In genomic region chr4:151006945-151007344, GRCm38 (mm10) we compare ENCODE assay signal across 9 mouse cellular contexts. TPM values are rescaled to one million over a fixed set of nuclear protein-coding genes. Genes with fewer than 3 reads are reported as not detected.
DNase-seq lines count a peak whose midpoint lies in the region; ATAC-seq and TF ChIP-seq lines count a peak whose summit lies in the region.
"Had no signal": no experiment of that assay in that cellular context is flagged by ENCODE, and none has a peak within 500 bp of the region (broad histone marks: within the 10 kb centered on the region; RNA-seq: fewer than 3 reads in every experiment).

No protein-coding gene starts in this region.

- H3K9ac ChIP-seq in hindbrain, postnatal 0 days (replicated peaks; ENCODE audit: low read length) = no peak overlapping the region
- no peak overlapping the region for H3K9ac ChIP-seq in hindbrain, embryonic 16.5 days (ENCODE audit: low read depth, low read length)
- no peak overlapping the region for H3K9ac ChIP-seq in ES-Bruce4 (ENCODE audit: low read depth, poor library complexity, severe bottlenecking)
- no peak overlapping the region for H3K9ac ChIP-seq in liver, embryonic 13.5 days
- H3K9ac ChIP-seq: neural tube, embryonic 13.5 days had no signal

- TF ChIP-seq CTCF in hindbrain, postnatal 0 days (IDR thresholded peaks at IDR 0.05; ENCODE audit: low read depth) = peak; percentile 74
- peak; percentile 92 for TF ChIP-seq CTCF in ES-Bruce4 (IDR thresholded peaks at IDR 0.05; ENCODE audit: low read depth, low read length)

- no peak for TF ChIP-seq EP300 in ES-Bruce4 (IDR thresholded peaks at IDR 0.05; ENCODE audit: insufficient read depth, low read depth, low read length)

- ATAC-seq in hindbrain, postnatal 0 days = no peak
- no peak for ATAC-seq in hindbrain, embryonic 16.5 days
- ATAC-seq in liver, embryonic 13.5 days (ENCODE audit: low read depth) = no peak

- no peak overlapping the region for H3K4me2 ChIP-seq in hindbrain, postnatal 0 days (ENCODE audit: low read depth, low read length)
- H3K4me2 ChIP-seq in hindbrain, embryonic 16.5 days (ENCODE audit: low read length) = no peak overlapping the region
- H3K4me2 ChIP-seq in liver, embryonic 13.5 days = no peak overlapping the region
- H3K4me2 ChIP-seq: neural tube, embryonic 13.5 days had no signal

- no peak overlapping the region for H3K4me3 ChIP-seq in hindbrain, postnatal 0 days (ENCODE audit: low read length)
- H3K4me3 ChIP-seq in hindbrain, embryonic 16.5 days (ENCODE audit: low read length) = no peak overlapping the region
- H3K4me3 ChIP-seq in ES-Bruce4 (ENCODE audit: low read depth, low read length) = no peak overlapping the region
- H3K4me3 ChIP-seq in liver, embryonic 13.5 days (replicated peaks) = no peak overlapping the region
- H3K4me3 ChIP-seq: neural tube, embryonic 13.5 days had no signal

- H3K9me3 ChIP-seq in hindbrain, postnatal 0 days (ENCODE audit: low read length) = no peaks in the 10 kb centered on the region
- H3K9me3 ChIP-seq in hindbrain, embryonic 16.5 days (ENCODE audit: control insufficient read depth, low read length) = no peaks in the 10 kb centered on the region
- H3K9me3 ChIP-seq in ES-Bruce4 (replicated peaks; ENCODE audit: control insufficient read depth, insufficient read depth, low read length, poor library complexity, severe bottlenecking) = no peaks in the 10 kb centered on the region
- H3K9me3 ChIP-seq in liver, embryonic 13.5 days (replicated peaks) = no peaks in the 10 kb centered on the region
- H3K9me3 ChIP-seq: neural tube, embryonic 13.5 days had no signal

- no peaks in the 10 kb centered on the region for H3K36me3 ChIP-seq in hindbrain, postnatal 0 days (ENCODE audit: insufficient read depth, low read length)
- H3K36me3 ChIP-seq in hindbrain, embryonic 16.5 days (ENCODE audit: control insufficient read depth, insufficient read depth, low read length) = peaks cover 6% of the 10 kb centered on the region
- H3K36me3 ChIP-seq in ES-Bruce4 (ENCODE audit: control insufficient read depth, insufficient read depth, low read length, poor library complexity, severe bottlenecking) = no peaks in the 10 kb centered on the region
- peaks cover 3% of the 10 kb centered on the region; the same call in 1 of the 2 replicates for H3K36me3 ChIP-seq in liver, embryonic 13.5 days

- peak; percentile 54 for DNase-seq in hindbrain, postnatal 0 days (ENCODE audit: low spot score)
- DNase-seq in adrenal gland, adult 2 months = peak; percentile 5
- peak; percentile 24 for DNase-seq in gastrocnemius, postnatal 14 days
- DNase-seq in liver, embryonic 13.5 days = peak; percentile 27
- peak; percentile 55 for DNase-seq in right cerebral cortex, postnatal 14 days

- no peaks in the 10 kb centered on the region for H3K4me1 ChIP-seq in hindbrain, postnatal 0 days (ENCODE audit: insufficient read depth, low read length)
- no peaks in the 10 kb centered on the region for H3K4me1 ChIP-seq in hindbrain, embryonic 16.5 days (ENCODE audit: control insufficient read depth, insufficient read depth, low read depth, low read length)
- no peaks in the 10 kb centered on the region for H3K4me1 ChIP-seq in ES-Bruce4 (ENCODE audit: control insufficient read depth, insufficient read depth, low read length)
- H3K4me1 ChIP-seq in liver, embryonic 13.5 days (replicated peaks) = no peaks in the 10 kb centered on the region
- H3K4me1 ChIP-seq: neural tube, embryonic 13.5 days had no signal

- intact Hi-C loops in gastrocnemius, postnatal 14 days (cut with DNase I; ENCODE audit: low total_unique reads) = no loop called here

- TF ChIP-seq POLR2A in ES-Bruce4 (IDR thresholded peaks at IDR 0.05; ENCODE audit: insufficient read depth, low read length) = no peak

- WGBS in hindbrain, postnatal 0 days = 58% methylated on average over 6 of the region's 6 CpGs
- WGBS in hindbrain, embryonic 16.5 days = 50% methylated on average over 6 of the region's 6 CpGs
- 44% methylated on average over 6 of the region's 6 CpGs for WGBS in liver, embryonic 13.5 days (ENCODE audit: insufficient replicate concordance)

- H3K27me3 ChIP-seq in hindbrain, postnatal 0 days (ENCODE audit: insufficient read depth, low read length) = no peaks in the 10 kb centered on the region
- H3K27me3 ChIP-seq in hindbrain, embryonic 16.5 days (replicated peaks; ENCODE audit: control insufficient read depth, insufficient read depth, low read length) = no peaks in the 10 kb centered on the region
- no peaks in the 10 kb centered on the region for H3K27me3 ChIP-seq in ES-Bruce4 (ENCODE audit: control insufficient read depth, insufficient read depth, low read length, poor library complexity, severe bottlenecking)
- no peaks in the 10 kb centered on the region for H3K27me3 ChIP-seq in liver, embryonic 13.5 days
- H3K27me3 ChIP-seq: neural tube, embryonic 13.5 days had no signal

- no peak overlapping the region for H3K27ac ChIP-seq in hindbrain, postnatal 0 days
- no peak overlapping the region for H3K27ac ChIP-seq in hindbrain, embryonic 16.5 days (ENCODE audit: low read depth, low read length)
- no peak overlapping the region for H3K27ac ChIP-seq in ES-Bruce4 (ENCODE audit: insufficient read depth, low read length)
- no peak overlapping the region for H3K27ac ChIP-seq in liver, embryonic 13.5 days
- H3K27ac ChIP-seq: neural tube, embryonic 13.5 days had no signal

RNA-seq across cellular contexts. Expression of gene Uts2, which starts 10.0 kb away (rescaled TPM):
- total RNA-seq in hindbrain, postnatal 0 days (2014; rRNA removed) = not detected in 2 replicates
- 0.74 and 0.79 TPM in 2 replicates for polyA plus RNA-seq in hindbrain, postnatal 0 days (2015; fragmentation: Nextera tagmentation; extraction: Ambion mirVana)
- 0.65 and 0.85 TPM in 2 replicates for polyA plus RNA-seq in hindbrain, embryonic 16.5 days (2015; fragmentation: Nextera tagmentation; extraction: Ambion mirVana)
- polyA plus RNA-seq in ES-Bruce4 (2011; ENCODE audit: insufficient read depth, insufficient read length, low read depth, missing spikeins) = not detected in 2 replicates
- total RNA-seq in adrenal gland, adult 2 months (2021) = not detected
- not detected in 2 replicates for polyA plus RNA-seq in adrenal gland, adult 2 months (2012; rRNA removed)
- not detected for total RNA-seq in gastrocnemius, postnatal 14 days (2021)
- not detected in 2 replicates for polyA plus RNA-seq in liver, embryonic 13.5 days (2015; fragmentation: Nextera tagmentation; extraction: Ambion mirVana)
- polyA plus RNA-seq: heart, embryonic 14.5 days had no signal

RNA-seq across cellular contexts. Expression of gene Per3, which starts 37.5 kb away (rescaled TPM):
- total RNA-seq in hindbrain, postnatal 0 days (2014; rRNA removed) = 4.0 and 11.4 TPM in 2 replicates
- polyA plus RNA-seq in hindbrain, postnatal 0 days (2015; fragmentation: Nextera tagmentation; extraction: Ambion mirVana) = 4.7 and 5.0 TPM in 2 replicates
- polyA plus RNA-seq in hindbrain, embryonic 16.5 days (2015; fragmentation: Nextera tagmentation; extraction: Ambion mirVana) = 4.0 and 4.1 TPM in 2 replicates
- polyA plus RNA-seq in ES-Bruce4 (2011; ENCODE audit: insufficient read depth, insufficient read length, low read depth, missing spikeins) = 11.9 and 14.1 TPM in 2 replicates
- total RNA-seq in adrenal gland, adult 2 months (2021) = 10 to 100 TPM in 1 of 2 experiments, 1 to 10 TPM in 1; 5.0 to 15.2 TPM
- 13.6 and 22.6 TPM in 2 replicates for polyA plus RNA-seq in adrenal gland, adult 2 months (2012; rRNA removed)
- total RNA-seq in gastrocnemius, postnatal 14 days (2021) = 1 to 10 TPM; 8.2 to 8.8 TPM
- 2.6 and 2.7 TPM in 2 replicates for polyA plus RNA-seq in liver, embryonic 13.5 days (2015; fragmentation: Nextera tagmentation; extraction: Ambion mirVana)

RNA-seq across cellular contexts. Expression of gene Vamp3, which starts 50.8 kb away (rescaled TPM):
- 34.2 and 35.2 TPM in 2 replicates for total RNA-seq in hindbrain, postnatal 0 days (2014; rRNA removed)
- polyA plus RNA-seq in hindbrain, postnatal 0 days (2015; fragmentation: Nextera tagmentation; extraction: Ambion mirVana) = 56.3 and 57.0 TPM in 2 replicates
- 54.6 and 55.7 TPM in 2 replicates for polyA plus RNA-seq in hindbrain, embryonic 16.5 days (2015; fragmentation: Nextera tagmentation; extraction: Ambion mirVana)
- 68.2 and 77.0 TPM in 2 replicates for polyA plus RNA-seq in ES-Bruce4 (2011; ENCODE audit: insufficient read depth, insufficient read length, low read depth, missing spikeins)
- total RNA-seq in adrenal gland, adult 2 months (2021) = 10 to 100 TPM; 63.6 to 67.0 TPM
- 11.4 and 12.7 TPM in 2 replicates for polyA plus RNA-seq in adrenal gland, adult 2 months (2012; rRNA removed)
- 10 to 100 TPM; 51.0 to 54.1 TPM for total RNA-seq in gastrocnemius, postnatal 14 days (2021)
- polyA plus RNA-seq in liver, embryonic 13.5 days (2015; fragmentation: Nextera tagmentation; extraction: Ambion mirVana) = 43.1 and 47.5 TPM in 2 replicates

Comparison
In these comparisons a context has a peak if more than half of its experiments do, and no peak if none do; other contexts are left out.
1. DNase-seq: peak in every context shown above with its lines; median percentile 55 in right cerebral cortex, postnatal 14 days; 54 in hindbrain, postnatal 0 days; 27 in liver, embryonic 13.5 days; 24 in gastrocnemius, postnatal 14 days; 5 in adrenal gland, adult 2 months.